Mouse (Mus musculus): ENCODE results near the gene Tex36.

DNA sequence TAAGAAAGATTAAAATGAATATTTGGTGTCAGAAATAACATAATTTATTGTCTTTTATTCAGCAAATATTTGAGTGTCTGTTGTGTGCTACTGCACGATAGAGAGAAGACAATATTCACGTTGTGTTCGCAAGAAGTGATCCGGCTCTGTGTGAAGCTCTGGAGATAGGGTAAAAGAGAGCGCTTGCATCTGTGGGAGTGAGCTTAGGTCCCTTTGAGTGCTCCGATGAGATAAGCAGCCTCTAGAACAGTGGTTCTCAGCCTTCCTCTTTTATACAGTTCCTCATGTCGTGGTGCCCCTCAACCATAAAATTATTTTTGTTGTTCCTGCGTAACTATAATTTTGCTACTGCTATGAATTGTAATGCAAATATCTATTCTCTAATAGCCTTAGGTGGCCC, 37.4 kb downstream of the Tex36 start:
- TF ChIP-seq MAFK (IDR thresholded peaks at IDR 0.05; ENCODE audit: insufficient read depth, low read depth, low read length): no peak
- TF ChIP-seq ZNF384 (IDR thresholded peaks at IDR 0.05; ENCODE audit: low read depth, low read length): no peak
- TF ChIP-seq ZC3H11A (IDR thresholded peaks at IDR 0.05; ENCODE audit: borderline replicate concordance, low read depth, low read length): no peak
- TF ChIP-seq HCFC1 (IDR thresholded peaks at IDR 0.05; ENCODE audit: borderline replicate concordance, insufficient read depth, low read length): no peak

All from ES-E14 (cell line).